Comparison of ENCODE assay signal across 9 mouse cellular contexts in the genomic region with DNA sequence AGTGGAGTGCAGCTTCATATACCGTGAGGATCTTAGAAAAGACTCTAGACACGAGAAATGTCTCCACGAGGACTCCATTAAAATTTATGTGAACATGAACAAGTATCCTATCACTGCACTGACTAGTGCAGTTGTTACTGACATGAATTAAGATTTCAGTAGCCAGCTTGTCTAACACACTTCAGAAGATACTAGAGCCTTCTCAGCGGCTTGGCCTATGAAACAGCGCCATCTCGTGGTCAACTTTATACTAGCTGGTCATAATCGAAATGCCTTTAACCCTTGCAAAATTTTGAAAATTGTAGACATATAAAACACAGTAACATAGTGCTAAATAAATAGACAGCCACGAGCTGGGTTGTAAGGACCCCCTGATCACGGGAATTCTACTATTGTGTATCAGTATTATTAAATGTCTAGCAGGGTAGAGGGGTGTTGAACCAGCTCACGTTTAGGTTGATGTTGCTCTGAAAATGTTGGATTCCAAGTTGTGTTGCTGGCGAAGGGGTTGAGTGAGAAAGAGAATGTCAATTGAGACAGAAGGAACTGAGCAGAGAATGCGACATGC.
DNase-seq lines count a peak whose midpoint lies in the region; ATAC-seq and TF ChIP-seq lines count a peak whose summit lies in the region.
"Had no signal": no experiment of that assay in that cellular context is flagged by ENCODE, and none has a peak within 500 bp of the region (broad histone marks: within the 10 kb centered on the region; RNA-seq: fewer than 3 reads in every experiment).

No protein-coding gene starts in this region.

- DNase-seq in WW6 (ENCODE audit: low read depth, low spot score), result peak; percentile 34
- peak; percentile 54 to 73 for DNase-seq in cerebellum, adult 18-20 months
- DNase-seq in hindbrain, postnatal 0 days (ENCODE audit: low spot score), result peak; percentile 90
- DNase-seq in layer of hippocampus, postnatal 14 days (ENCODE audit: low spot score in 2 of 2), result peak; percentile 74 to 81
- DNase-seq in lung, postnatal 4 days, result peak; percentile 47 to 82
- DNase-seq in right cerebral cortex, postnatal 10 days (ENCODE audit: low spot score in 2 of 2), result peak; percentile 79 to 88

- no peaks in the 10 kb centered on the region for H3K4me1 ChIP-seq in hindbrain, postnatal 0 days (ENCODE audit: insufficient read depth, low read length)

- H3K27me3 ChIP-seq in hindbrain, postnatal 0 days (ENCODE audit: insufficient read depth, low read length), result no peaks in the 10 kb centered on the region
- H3K27me3 ChIP-seq: limb, embryonic 15.5 days had no signal

- no peaks in the 10 kb centered on the region for H3K36me3 ChIP-seq in hindbrain, postnatal 0 days (ENCODE audit: insufficient read depth, low read length)
- H3K36me3 ChIP-seq: limb, embryonic 15.5 days had no signal

- no peak overlapping the region for H3K27ac ChIP-seq in hindbrain, postnatal 0 days
- H3K27ac ChIP-seq: limb, embryonic 15.5 days had no signal

- ATAC-seq in frontal cortex, adult (ENCODE audit: low TSS enrichment), result peak; percentile 88
- ATAC-seq in hindbrain, postnatal 0 days, result peak; percentile 64
- no peak for ATAC-seq in megakaryocyte, adult 5-6 weeks (ENCODE audit: poor library complexity, severe bottlenecking)

- no peak overlapping the region for H3K4me3 ChIP-seq in hindbrain, postnatal 0 days (ENCODE audit: low read length)
- H3K4me3 ChIP-seq: limb, embryonic 15.5 days had no signal

- no peaks in the 10 kb centered on the region for H3K9me3 ChIP-seq in hindbrain, postnatal 0 days (ENCODE audit: low read length)
- H3K9me3 ChIP-seq: limb, embryonic 15.5 days had no signal

- 21% methylated on average over 12 of the region's 12 CpGs for WGBS in hindbrain, postnatal 0 days

- peak; percentile 92 for TF ChIP-seq CTCF in hindbrain, postnatal 0 days (IDR thresholded peaks at IDR 0.05; ENCODE audit: low read depth)

- H3K4me2 ChIP-seq in hindbrain, postnatal 0 days (ENCODE audit: low read depth, low read length), result no peak overlapping the region
- H3K4me2 ChIP-seq: limb, embryonic 15.5 days had no signal

- no peak overlapping the region for H3K9ac ChIP-seq in hindbrain, postnatal 0 days (replicated peaks; ENCODE audit: low read length)
- H3K9ac ChIP-seq: limb, embryonic 15.5 days had no signal

Comparison
In these comparisons a context has a peak if more than half of its experiments do, and no peak if none do; other contexts are left out.
1. DNase-seq: peak in every context shown above with its lines; median percentile 90 in hindbrain, postnatal 0 days; 84 in right cerebral cortex, postnatal 10 days; 78 in layer of hippocampus, postnatal 14 days; 64 in lung, postnatal 4 days; 64 in cerebellum, adult 18-20 months; 34 in WW6.